8 mouse cellular contexts compared by ENCODE assay signal in the genomic region with DNA sequence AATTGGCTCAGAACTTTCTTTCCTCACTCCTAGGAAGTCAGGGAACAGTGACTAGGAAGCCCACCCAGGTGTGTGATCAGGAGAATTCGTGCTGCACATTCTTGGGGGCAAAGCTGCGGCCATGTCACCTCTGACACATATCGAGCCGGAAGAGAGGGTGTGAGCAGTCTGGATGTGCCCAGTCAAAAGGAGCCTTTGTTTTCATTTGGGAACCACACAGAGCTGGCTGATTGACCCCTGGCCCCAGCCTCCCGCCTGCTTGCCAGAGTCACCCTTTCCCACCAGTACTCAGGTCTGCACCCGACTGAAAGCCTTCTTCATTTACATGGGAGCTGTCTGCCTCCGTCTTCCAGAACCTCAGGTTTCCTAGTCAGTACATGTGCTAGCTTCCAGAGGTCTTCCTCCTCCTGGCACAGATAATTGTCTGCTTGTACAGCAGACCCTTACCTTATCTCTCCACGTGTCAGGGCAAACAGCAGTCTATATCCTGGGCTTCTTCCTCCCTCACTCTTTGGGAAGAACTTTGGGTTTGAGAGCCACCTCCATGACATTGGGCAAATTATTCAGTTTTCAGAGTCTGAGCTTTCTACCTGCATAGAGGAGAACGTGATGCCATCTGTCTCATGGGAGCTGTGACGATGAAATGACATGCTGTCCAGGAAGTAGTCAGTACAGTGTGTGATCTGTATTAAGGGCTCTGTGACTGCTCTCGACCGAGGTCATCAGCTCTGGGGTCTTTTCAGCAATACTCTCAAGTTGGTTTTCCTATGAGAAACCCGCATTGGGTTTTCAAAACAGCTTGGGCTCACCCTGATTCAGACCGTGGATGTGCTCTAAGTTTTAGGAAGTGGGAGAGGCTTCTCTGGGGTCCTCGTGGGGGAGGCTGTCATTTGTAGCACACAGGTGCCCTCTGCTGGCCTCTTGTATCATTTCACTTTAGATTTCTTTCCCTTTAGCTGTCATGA.
A peak's percentile ranks its signal among the peaks of the same experiment; 100 is the strongest.
DNase-seq lines count a peak whose midpoint lies in the region; ATAC-seq and TF ChIP-seq lines count a peak whose summit lies in the region.

No protein-coding gene starts in this region.

- 38% methylated on average over 15 of the region's 15 CpGs for WGBS in forebrain, embryonic 15.5 days
- WGBS in hindbrain, embryonic 16.5 days = 29% methylated on average over 15 of the region's 15 CpGs
- 23% methylated on average over 15 of the region's 15 CpGs for WGBS in liver, embryonic 12.5 days (ENCODE audit: insufficient replicate concordance)

- ATAC-seq in forebrain, embryonic 15.5 days (replicated peaks) = peak; percentile 85
- peak; percentile 86 for ATAC-seq in hindbrain, embryonic 16.5 days
- peak; percentile 52 for ATAC-seq in liver, embryonic 12.5 days

- no peaks in the 10 kb centered on the region for H3K27me3 ChIP-seq in forebrain, embryonic 15.5 days
- no peaks in the 10 kb centered on the region for H3K27me3 ChIP-seq in hindbrain, embryonic 16.5 days (replicated peaks; ENCODE audit: control insufficient read depth, insufficient read depth, low read length)
- H3K27me3 ChIP-seq in liver, embryonic 12.5 days (replicated peaks) = no peaks in the 10 kb centered on the region

- peak; percentile 37 for DNase-seq in urinary bladder, postnatal 14 days (ENCODE audit: low spot score)
- DNase-seq in urinary bladder, adult 18-20 months (ENCODE audit: low spot score in 2 of 2) = no peak
- peak; percentile 81 for DNase-seq in brain, embryonic 14.5 days (ENCODE audit: low read depth)
- DNase-seq in natural killer cell, adult 2 months (ENCODE audit: low spot score in 2 of 2) = peak; percentile 13 to 37
- DNase-seq in urinary bladder, postnatal 10 days (ENCODE audit: low spot score) = no peak

- no peak overlapping the region for H3K4me3 ChIP-seq in forebrain, embryonic 15.5 days
- H3K4me3 ChIP-seq in hindbrain, embryonic 16.5 days (ENCODE audit: low read length) = no peak overlapping the region
- H3K4me3 ChIP-seq in liver, embryonic 12.5 days = peak overlapping the region; percentile 32

- H3K27ac ChIP-seq in forebrain, embryonic 15.5 days (replicated peaks) = no peak overlapping the region
- H3K27ac ChIP-seq in hindbrain, embryonic 16.5 days (ENCODE audit: low read depth, low read length) = no peak overlapping the region
- H3K27ac ChIP-seq in liver, embryonic 12.5 days = 0 out of 2 replicates have a peak overlapping the region, but pooled peaks have one; percentile 20

- TF ChIP-seq POLR2A in brain, embryonic 14.5 days (IDR thresholded peaks at IDR 0.05; ENCODE audit: borderline replicate concordance, extremely low read depth, insufficient read depth, insufficient read length, poor library complexity, severe bottlenecking) = no peak

- no peak overlapping the region for H3K9ac ChIP-seq in forebrain, embryonic 15.5 days (replicated peaks)
- H3K9ac ChIP-seq in hindbrain, embryonic 16.5 days (ENCODE audit: low read depth, low read length) = no peak overlapping the region
- no peak overlapping the region for H3K9ac ChIP-seq in liver, embryonic 12.5 days

- H3K4me2 ChIP-seq in forebrain, embryonic 15.5 days (replicated peaks) = 0 out of 2 replicates have a peak overlapping the region, but pooled peaks have one; percentile 20
- H3K4me2 ChIP-seq in hindbrain, embryonic 16.5 days (ENCODE audit: low read length) = peak overlapping the region; percentile 45
- peak overlapping the region; percentile 47 for H3K4me2 ChIP-seq in liver, embryonic 12.5 days

- H3K36me3 ChIP-seq in forebrain, embryonic 15.5 days = no peaks in the 10 kb centered on the region
- H3K36me3 ChIP-seq in hindbrain, embryonic 16.5 days (ENCODE audit: control insufficient read depth, insufficient read depth, low read length) = no peaks in the 10 kb centered on the region
- no peaks in the 10 kb centered on the region for H3K36me3 ChIP-seq in liver, embryonic 12.5 days

- TF ChIP-seq CTCF in brain, embryonic 14.5 days (IDR thresholded peaks at IDR 0.05; ENCODE audit: borderline replicate concordance, extremely low read depth, insufficient read depth, insufficient read length) = peak; percentile 85

- H3K4me1 ChIP-seq in forebrain, embryonic 15.5 days = peaks cover 9% of the 10 kb centered on the region; the same call in 1 of the 2 replicates
- H3K4me1 ChIP-seq in hindbrain, embryonic 16.5 days (ENCODE audit: control insufficient read depth, insufficient read depth, low read depth, low read length) = no peaks in the 10 kb centered on the region
- H3K4me1 ChIP-seq in liver, embryonic 12.5 days = peaks cover 19% of the 10 kb centered on the region

- no peaks in the 10 kb centered on the region for H3K9me3 ChIP-seq in forebrain, embryonic 15.5 days
- H3K9me3 ChIP-seq in hindbrain, embryonic 16.5 days (ENCODE audit: control insufficient read depth, low read length) = no peaks in the 10 kb centered on the region
- no peaks in the 10 kb centered on the region for H3K9me3 ChIP-seq in liver, embryonic 12.5 days (replicated peaks)

Comparison
In these comparisons a context has a peak if more than half of its experiments do, and no peak if none do; other contexts are left out.
1. DNase-seq: peak in urinary bladder, postnatal 14 days (single experiment), brain, embryonic 14.5 days (single experiment) and natural killer cell, adult 2 months (2 of 2); none in urinary bladder, adult 18-20 months (0 of 2) and urinary bladder, postnatal 10 days (single experiment).
2. Peak in every context shown above with its lines, with median percentiles within 50 percentile points of each other: ATAC-seq and H3K4me2 ChIP-seq.